Mouse (Mus musculus): Measurements from ENCODE around the gene Cd300ld.

DNA sequence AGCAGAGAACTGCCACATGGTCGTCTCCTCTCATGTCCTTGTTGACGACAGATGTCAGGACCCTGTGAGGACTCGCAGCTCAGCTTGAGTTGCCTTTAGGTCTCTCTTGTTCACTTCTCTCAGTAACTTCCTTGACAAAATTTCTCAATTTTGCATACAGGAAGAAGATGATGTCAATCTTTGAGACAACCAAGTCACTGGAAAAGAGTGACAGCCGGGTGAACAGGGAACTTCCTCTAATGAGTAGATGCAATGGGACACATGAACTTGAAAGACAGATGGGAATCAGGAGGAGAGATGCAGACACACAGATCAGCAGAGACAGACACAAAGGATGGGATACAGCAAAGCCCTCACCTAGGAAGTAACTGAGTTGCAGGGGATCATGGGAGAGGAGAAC lies at the start of gene Cd300ld:
- TF ChIP-seq CTCF (IDR thresholded peaks at IDR 0.05; ENCODE audit: control insufficient read depth, insufficient read depth, low read length) (no peak), POLR2A (IDR thresholded peaks at IDR 0.05; ENCODE audit: borderline replicate concordance, control insufficient read depth, low read depth, low read length) (no peak)
